Mouse (Mus musculus) lung, embryonic 15.5 days (tissue): Measurements from ENCODE around the gene Fuk. TPM values are rescaled to one million over a fixed set of nuclear protein-coding genes. Genes with fewer than 3 reads are reported as not detected.

Experiments
- ATAC-seq: fragments of 200-750 bp; cut with Nextera tagmentation; 2 replicates; pipeline ENCODE4 v1.8.0; 2017; ENCODE audit warnings: moderate number of reproducible peaks, borderline replicate concordance; ENCODE audit not compliant: low FRiP score, low TSS enrichment; ENCODE audit errors: extremely low read depth
- H3K27ac ChIP-seq: fragments of 300-500 bp; sonication (generic); 2 replicates; pipeline ENCODE4 v1.5.1; 2015; ENCODE audit warnings: moderate library complexity, mild to moderate bottlenecking, inconsistent platforms
- H3K27me3 ChIP-seq: fragments of 300-500 bp; sonication (generic); 2 replicates; pipeline ENCODE4 v1.6.1; 2015; ENCODE audit warnings: inconsistent platforms
- H3K36me3 ChIP-seq: fragments of 300-500 bp; sonication (generic); 2 replicates; pipeline ENCODE4 v1.6.1; 2015; ENCODE audit warnings: inconsistent platforms
- H3K4me1 ChIP-seq: fragments of 300-500 bp; sonication (generic); 2 replicates; pipeline ENCODE4 v1.6.1; 2015; ENCODE audit warnings: inconsistent platforms
- H3K4me2 ChIP-seq: fragments of 300-500 bp; sonication (generic); 2 replicates; pipeline ENCODE4 v1.6.1; 2015; ENCODE audit warnings: inconsistent platforms, mild to moderate bottlenecking, moderate library complexity
- H3K4me3 ChIP-seq: fragments of 300-500 bp; sonication (generic); 2 replicates; pipeline ENCODE4 v1.5.1; 2015; ENCODE audit warnings: mild to moderate bottlenecking, inconsistent platforms
- H3K9ac ChIP-seq: fragments of 300-500 bp; sonication (generic); 2 replicates; pipeline ENCODE4 v1.6.1; 2015; ENCODE audit warnings: inconsistent platforms
- H3K9me3 ChIP-seq: fragments of 300-500 bp; sonication (generic); 2 replicates; pipeline ENCODE4 v1.6.1; 2016; ENCODE audit warnings: inconsistent platforms
- WGBS: fragments of 180-500 bp; shearing (Covaris S2); methylation state at CpG from one replicate; pipeline ENCODE4 v1.1.7; 2015; 5-methylcytosine and 5-hydroxymethylcytosine counted together
- polyA plus RNA-seq: library from polyadenylated mRNA; unstranded; fragments of >200 nt; fragmentation: Nextera tagmentation; extraction: Ambion mirVana; gene quantifications from 2 replicates; pipeline ENCODE4 v1.2.1, GENCODE M21; 2015

Gene Fuk
- polyA plus RNA-seq, 1 experiment from 2014 or later = 10.8 TPM

DNA sequence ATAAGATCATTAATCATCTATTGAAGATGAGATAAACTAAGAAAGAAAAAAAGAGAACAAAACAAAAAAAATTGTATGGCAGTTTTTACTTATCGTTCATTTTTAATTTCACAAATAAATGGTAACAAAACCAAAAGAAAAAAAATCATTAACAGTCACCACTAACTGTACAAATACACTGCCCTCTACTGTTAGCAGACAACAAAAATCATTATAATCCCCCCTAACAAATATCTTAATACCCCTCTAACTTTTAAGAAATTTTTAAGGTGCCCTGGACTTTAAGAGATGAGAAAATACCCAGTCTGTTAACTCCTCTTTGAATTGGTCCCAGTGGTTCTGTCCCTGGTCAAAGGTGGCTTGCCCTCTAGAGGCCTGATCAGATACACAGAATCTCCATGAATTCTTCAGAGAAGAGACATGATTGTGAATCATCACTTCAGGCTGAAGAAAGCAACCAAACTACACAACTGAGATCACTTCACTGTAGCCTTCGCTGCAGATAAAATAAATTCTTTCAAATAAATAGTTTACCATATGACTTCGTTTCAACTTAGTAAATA lies 60.2 kb downstream of the Fuk start:
- Histone ChIP-seq H3K27ac (no peak overlapping the region), H3K4me2 (no peak overlapping the region)
- 80% methylated on average over 3 of the region's 3 CpGs for WGBS

More for the DNA sequence above, 60.2 kb downstream of the Fuk start:
- Histone ChIP-seq H3K4me1 (peaks cover 14% of the 10 kb centered on the region), H3K9ac (no peak overlapping the region), H3K4me3 (no peak overlapping the region), H3K27me3 (no peaks in the 10 kb centered on the region), H3K36me3 (peaks cover 75% of the 10 kb centered on the region), H3K9me3 (no peaks in the 10 kb centered on the region)
- no peak for ATAC-seq

Other genes with a start within 250 kb of the Fuk start
- 23.0 and 27.9 TPM in 2 replicates for gene Mtss1l, start 181.0 kb downstream of the Fuk start, polyA plus RNA-seq
- gene Il34, start 96.6 kb downstream of the Fuk start, polyA plus RNA-seq = 4.1 and 4.5 TPM in 2 replicates
- 68.4 and 74.3 TPM in 2 replicates for gene Cog4, start 55.9 kb downstream of the Fuk start, polyA plus RNA-seq
- gene Sf3b3, start 55.7 kb downstream of the Fuk start, polyA plus RNA-seq = 141 and 146 TPM in 2 replicates
- gene St3gal2, start 17.4 kb upstream of the Fuk start, polyA plus RNA-seq = 18.3 and 20.5 TPM in 2 replicates
- gene Ddx19a, start 95.3 kb upstream of the Fuk start, polyA plus RNA-seq = 13.0 and 14.0 TPM in 2 replicates
- 7.0 and 7.3 TPM in 2 replicates for gene Ddx19b, start 129.3 kb upstream of the Fuk start, polyA plus RNA-seq
- gene Aars, start 130.7 kb upstream of the Fuk start, polyA plus RNA-seq = 58.0 and 60.5 TPM in 2 replicates
- gene Exosc6, start 153.9 kb upstream of the Fuk start, polyA plus RNA-seq = 14.4 and 14.5 TPM in 2 replicates
- gene Clec18a, start 189.9 kb upstream of the Fuk start, polyA plus RNA-seq = 0.17 TPM in 1 of 2 replicates, not detected in the other
- 10.1 and 10.7 TPM in 2 replicates for gene Pdpr, start 192.1 kb upstream of the Fuk start, polyA plus RNA-seq